Mouse (Mus musculus) olfactory bulb, adult 2 months (tissue): ENCODE measurements around the gene Rhobtb1.

Experiments
- CTCF ChIP-seq: fragments of 200-500 bp; IDR thresholded peaks from 2 replicates; pipeline ENCODE4 v1.5.1; 2012; ENCODE audit warnings: low read depth, mild to moderate bottlenecking, low read length, moderate library complexity; ENCODE audit not compliant: insufficient read depth
- POLR2A ChIP-seq: fragments of 200-500 bp; IDR thresholded peaks from 2 replicates; pipeline ENCODE4 v1.6.1; 2012; ENCODE audit warnings: mild to moderate bottlenecking, low read depth, low read length, moderate library complexity; ENCODE audit not compliant: insufficient read depth

DNA sequence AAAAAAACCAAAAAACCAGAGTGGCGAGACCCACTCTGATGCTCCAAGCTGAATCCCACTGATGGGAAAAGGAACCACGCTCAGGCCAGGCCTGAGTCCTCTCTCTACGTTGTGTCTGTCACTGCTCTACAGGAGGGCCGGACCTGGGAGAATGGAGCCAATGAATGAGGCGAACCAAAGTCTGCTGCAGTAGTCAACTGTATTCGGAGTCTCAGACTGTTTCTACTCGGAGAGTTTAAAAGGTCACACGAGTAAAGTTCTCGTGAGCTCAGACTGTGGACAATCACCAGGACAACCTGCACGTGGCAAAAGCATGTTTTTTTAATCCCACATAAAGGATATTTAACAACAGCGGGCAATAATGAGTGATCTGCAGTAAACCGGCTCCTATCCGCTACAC, 172.8 kb downstream of the Rhobtb1 start:
- TF ChIP-seq POLR2A: no peak
- TF ChIP-seq CTCF: no peak
